Mouse (Mus musculus) testis, adult 2 months (tissue): ENCODE data around the gene Plce1.

Source experiments
- CTCF ChIP-seq: fragments of 200-500 bp; IDR thresholded peaks from 2 replicates; pipeline ENCODE4 v1.5.1; 2012; ENCODE audit warnings: low read depth, mild to moderate bottlenecking, inconsistent platforms, low read length, moderate library complexity; ENCODE audit not compliant: control insufficient read depth, insufficient read depth, insufficient replicate concordance
- POLR2A ChIP-seq: fragments of 200-500 bp; IDR thresholded peaks from 2 replicates; pipeline ENCODE4 v1.6.1; 2012; ENCODE audit warnings: low read depth, mild to moderate bottlenecking, inconsistent platforms, low read length, moderate library complexity; ENCODE audit not compliant: control insufficient read depth

DNA sequence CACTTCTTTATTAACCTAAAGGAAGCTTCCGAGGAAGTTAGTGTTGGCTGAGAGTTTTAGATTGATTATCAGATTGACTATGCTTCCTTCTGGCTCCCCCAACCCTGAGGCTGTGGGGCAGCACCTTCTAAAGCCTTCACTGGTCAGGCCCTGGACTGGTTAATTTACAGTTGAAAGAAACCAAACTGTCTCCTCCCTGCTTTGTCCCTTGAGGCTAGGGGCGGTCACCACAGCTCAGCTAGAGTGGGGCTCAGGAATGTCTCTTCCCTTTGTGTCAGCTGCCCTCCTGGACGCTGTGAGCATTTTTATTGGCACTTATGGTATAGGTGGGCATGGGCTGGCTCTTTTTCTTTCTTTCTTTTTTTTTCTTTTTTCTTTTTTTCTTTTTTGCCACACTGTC is 45.9 kb downstream of the Plce1 start:
- no peak for TF ChIP-seq POLR2A
- TF ChIP-seq CTCF, result no peak
